Comparison of ENCODE assay signal across 30 mouse cellular contexts in genomic region chr1:184862636-184863035, GRCm38 (mm10). TPM values are rescaled to one million over a fixed set of nuclear protein-coding genes. Genes with fewer than 3 reads are reported as not detected.
"Had no signal": no experiment of that assay in that cellular context is flagged by ENCODE, and none has a peak within 500 bp of the region (broad histone marks: within the 10 kb centered on the region; RNA-seq: fewer than 3 reads in every experiment).

No protein-coding gene starts in this region.

- ATAC-seq: hindbrain, postnatal 0 days; intestine, embryonic 16.5 days; liver, embryonic 12.5 days had no signal

- H3K36me3 ChIP-seq: heart, embryonic 13.5 days; heart, embryonic 15.5 days; hindbrain, embryonic 13.5 days; hindbrain, embryonic 15.5 days; kidney, embryonic 15.5 days; limb, embryonic 13.5 days; limb, embryonic 15.5 days; liver, embryonic 12.5 days had no signal

- H3K4me2 ChIP-seq: heart, embryonic 11.5 days; heart, embryonic 13.5 days; heart, embryonic 15.5 days; hindbrain, embryonic 13.5 days; hindbrain, embryonic 15.5 days; kidney, embryonic 15.5 days; limb, embryonic 13.5 days; limb, embryonic 15.5 days; liver, embryonic 12.5 days had no signal

- H3K9ac ChIP-seq: heart, embryonic 13.5 days; heart, embryonic 15.5 days; hindbrain, embryonic 13.5 days; hindbrain, embryonic 15.5 days; kidney, embryonic 15.5 days; limb, embryonic 13.5 days; limb, embryonic 15.5 days; liver, embryonic 12.5 days; liver, embryonic 14.5 days had no signal

- H3K4me3 ChIP-seq: heart, embryonic 13.5 days; heart, embryonic 15.5 days; hindbrain, embryonic 13.5 days; hindbrain, embryonic 15.5 days; kidney, embryonic 15.5 days; limb, embryonic 13.5 days; limb, embryonic 15.5 days; liver, embryonic 12.5 days had no signal

- H3K27ac ChIP-seq: heart, embryonic 15.5 days; hindbrain, embryonic 13.5 days; hindbrain, embryonic 15.5 days; hindbrain, postnatal 0 days; kidney, embryonic 15.5 days; kidney, postnatal 0 days; limb, embryonic 13.5 days; limb, embryonic 15.5 days; liver, embryonic 12.5 days; liver, embryonic 14.5 days had no signal

- H3K9me3 ChIP-seq: heart, embryonic 13.5 days; heart, embryonic 15.5 days; hindbrain, embryonic 13.5 days; hindbrain, embryonic 15.5 days; kidney, embryonic 15.5 days; limb, embryonic 13.5 days; limb, embryonic 15.5 days; liver, embryonic 12.5 days had no signal

- H3K4me1 ChIP-seq: hindbrain, embryonic 15.5 days; limb, embryonic 13.5 days; limb, embryonic 15.5 days had no signal

- H3K27me3 ChIP-seq: heart, embryonic 13.5 days; heart, embryonic 15.5 days; hindbrain, embryonic 15.5 days; kidney, embryonic 15.5 days; limb, embryonic 13.5 days; limb, embryonic 15.5 days had no signal

- DNase-seq: gastrocnemius, postnatal 10 days; gastrocnemius, postnatal 25 days; heart, adult 18-20 months; heart, postnatal 14 days; heart, postnatal 36 days; kidney, adult 9 months; kidney, postnatal 14 days; kidney, postnatal 36 days; layer of hippocampus, adult 9-11 months; layer of hippocampus, postnatal 36 days; left cerebral cortex, postnatal 4 days had no signal

RNA-seq across cellular contexts. Expression of gene C130074G19Rik, which starts 20.4 kb away (rescaled TPM):
- total RNA-seq: granulocyte monocyte progenitor cell, adult 5-6 weeks had no signal

RNA-seq across cellular contexts. Expression of gene Marc1, which starts 51.5 kb away (rescaled TPM):
- total RNA-seq: granulocyte monocyte progenitor cell, adult 5-6 weeks; heart, postnatal 14 days; heart, postnatal 36 days; hematopoietic stem cell, adult 5-6 weeks; left cerebral cortex, postnatal 10 days; left cerebral cortex, postnatal 25 days had no signal
- polyA plus RNA-seq: heart, embryonic 13.5 days; heart, embryonic 15.5 days; heart, postnatal 0 days; limb, embryonic 11.5 days had no signal
